Mouse (Mus musculus) large intestine, adult 2 months (tissue): ENCODE measurements around the gene Elf5. TPM values are rescaled to one million over a fixed set of nuclear protein-coding genes. Genes with fewer than 3 reads are reported as not detected.
A peak's percentile ranks its signal among the peaks of the same experiment; 100 is the strongest.

Source experiments
- DNase-seq: peaks from one replicate; pipeline ENCODE4 v3.0.0-alpha.2; 2012; ENCODE audit warnings: low read depth, low spot score
- WGBS: fragments of 180-500 bp; shearing (Covaris S2); methylation state at CpG from one replicate; pipeline ENCODE4 v1.1.7; 2018; 5-methylcytosine and 5-hydroxymethylcytosine counted together
- polyA plus RNA-seq: library from polyadenylated mRNA; depleted of rRNA; stranded (reverse); fragments of >200 nt; gene quantifications from 2 replicates; pipeline ENCODE4 v1.2.3, GENCODE M21; 2012; rRNA removed

Gene Elf5
- 0.09 TPM in 1 of 2 replicates, not detected in the other for polyA plus RNA-seq

GRCm38 (mm10) chr2:103411348-103411747 is at the start of gene Elf5:
TSS of gene Elf5 (plus strand) at chr2:103411688.
- WGBS, result 71% methylated on average over 6 of the region's 6 CpGs
- no peak for DNase-seq

GRCm38 (mm10) chr2:103372541-103372940 is 38.9 kb upstream of the Elf5 start:
- 41% methylated on average over 5 of the region's 5 CpGs for WGBS
- DNase-seq, result no peak

GRCm38 (mm10) chr2:103379502-103380160 is 31.9 kb upstream of the Elf5 start:
- no peak for DNase-seq
- 48% methylated on average over 9 of the region's 9 CpGs for WGBS

- WGBS, result 72% methylated on average over 2 of the region's 2 CpGs
- DNase-seq, result no peak
Measured at GRCm38 (mm10) chr2:103382174-103382573, 29.3 kb upstream of the Elf5 start.

- DNase-seq, result no peak
- 69% methylated on average over 1 of the region's 1 CpGs for WGBS
Measured at GRCm38 (mm10) chr2:103387881-103388280, 23.6 kb upstream of the Elf5 start.

GRCm38 (mm10) chr2:103388311-103388710 is 23.2 kb upstream of the Elf5 start:
- 75% methylated on average over 1 of the region's 1 CpGs for WGBS
- DNase-seq, result no peak

- DNase-seq, result no peak
- WGBS, result 66% methylated on average over 4 of the region's 4 CpGs
Measured at GRCm38 (mm10) chr2:103390086-103390988, 21.2 kb upstream of the Elf5 start.

GRCm38 (mm10) chr2:103391626-103392025 is 19.9 kb upstream of the Elf5 start:
- WGBS, result 79% methylated on average over 3 of the region's 4 CpGs
- no peak for DNase-seq

GRCm38 (mm10) chr2:103398110-103398509 is 13.4 kb upstream of the Elf5 start:
- WGBS, result 82% methylated on average over 6 of the region's 6 CpGs
- DNase-seq, result no peak

GRCm38 (mm10) chr2:103400691-103401090 is 10.8 kb upstream of the Elf5 start:
- 80% methylated on average over 4 of the region's 4 CpGs for WGBS
- DNase-seq, result no peak

- no peak for DNase-seq
- WGBS, result 65% methylated on average over 3 of the region's 3 CpGs
Measured at GRCm38 (mm10) chr2:103406239-103406638, 5.2 kb upstream of the Elf5 start.

GRCm38 (mm10) chr2:103411816-103412215 is 328 bp downstream of the Elf5 start:
- WGBS, result 80% methylated on average over 3 of the region's 3 CpGs
- no peak for DNase-seq

GRCm38 (mm10) chr2:103413381-103413780 is 1.9 kb downstream of the Elf5 start:
- 77% methylated on average over 5 of the region's 5 CpGs for WGBS
- no peak for DNase-seq

- WGBS, result 81% methylated on average over 3 of the region's 3 CpGs
- DNase-seq, result no peak
Measured at GRCm38 (mm10) chr2:103415774-103416173, 4.3 kb downstream of the Elf5 start.

GRCm38 (mm10) chr2:103420650-103421507 is 9.4 kb downstream of the Elf5 start:
- DNase-seq, result no peak
- WGBS, result 62% methylated on average over 15 of the region's 15 CpGs

GRCm38 (mm10) chr2:103423884-103424283 is 12.4 kb downstream of the Elf5 start:
- WGBS, result 61% methylated on average over 12 of the region's 12 CpGs

GRCm38 (mm10) chr2:103424349-103425026 is 13.0 kb downstream of the Elf5 start:
- 29% methylated on average over 12 of the region's 12 CpGs for WGBS
- peak; percentile 7 for DNase-seq

More at GRCm38 (mm10) chr2:103423884-103424283, 12.4 kb downstream of the Elf5 start:
- DNase-seq, result no peak

- 72% methylated on average over 11 of the region's 11 CpGs for WGBS
- DNase-seq, result no peak
Measured at GRCm38 (mm10) chr2:103425456-103426063, 14.1 kb downstream of the Elf5 start.

GRCm38 (mm10) chr2:103428356-103428755 is 16.9 kb downstream of the Elf5 start:
- 20% methylated on average over 3 of the region's 3 CpGs for WGBS
- DNase-seq, result no peak
